Mouse (Mus musculus): ENCODE results near the gene Coro6. TPM values are rescaled to one million over a fixed set of nuclear protein-coding genes. Genes with fewer than 3 reads are reported as not detected.

Coro6 gene
- polyA plus RNA-seq, 1 experiment: 50.6 TPM

GRCm38 (mm10) chr11:77486798-77487197, 24.6 kb downstream of the Coro6 start:
- Histone ChIP-seq H3K4me3 (no peak overlapping the region), H3K36me3 (ENCODE audit: control insufficient read depth, insufficient read depth) (no peaks in the 10 kb centered on the region), H3ac (ENCODE audit: control insufficient read depth, insufficient read length) (no peak overlapping the region), H3K79me2 (ENCODE audit: control insufficient read depth, insufficient read depth) (peaks cover 67% of the 10 kb centered on the region), H3K27me3 (ENCODE audit: control insufficient read depth, insufficient read depth, insufficient read length) (no peaks in the 10 kb centered on the region), H3K4me2 (ENCODE audit: low read depth) (no peak overlapping the region)
- TF ChIP-seq E2F4 (IDR thresholded peaks at IDR 0.05; ENCODE audit: insufficient read depth) (no peak), CEBPB (IDR thresholded peaks at IDR 0.05; ENCODE audit: insufficient read depth, poor library complexity, severe bottlenecking) (no peak), USF1 (IDR thresholded peaks at IDR 0.05; ENCODE audit: low read depth) (no peak), POLR2AphosphoS2 (IDR thresholded peaks at IDR 0.05; ENCODE audit: insufficient read length, low read depth) (no peak), MAX (IDR thresholded peaks at IDR 0.05; ENCODE audit: low read depth) (no peak), POLR2A (IDR thresholded peaks at IDR 0.05; ENCODE audit: insufficient read length, low read depth) (no peak), MYOD1 (IDR thresholded peaks at IDR 0.05; ENCODE audit: control insufficient read depth in 1 of 3, insufficient read length in 2 of 3, low read depth in 2 of 3) (no peak), REST (IDR thresholded peaks at IDR 0.05; ENCODE audit: insufficient read depth, insufficient read length) (no peak), MYOG (IDR thresholded peaks at IDR 0.05; ENCODE audit: control insufficient read depth in 1 of 3, insufficient read depth in 1 of 3, insufficient read length in 2 of 3, low read depth in 2 of 3) (no peak), SRF (IDR thresholded peaks at IDR 0.05; ENCODE audit: control insufficient read depth, insufficient read length, low read depth) (no peak), TCF12 (IDR thresholded peaks at IDR 0.05; ENCODE audit: insufficient read depth, poor library complexity, severe bottlenecking) (no peak), TCF3 (IDR thresholded peaks at IDR 0.05; ENCODE audit: insufficient read length, low read depth) (no peak)

GRCm38 (mm10) chr11:77488771-77489581, 26.8 kb downstream of the Coro6 start:
- Histone ChIP-seq H3K79me2 (ENCODE audit: control insufficient read depth, insufficient read depth) (peaks cover 53% of the 10 kb centered on the region), H3K4me3 (peak overlapping the region; percentile 57), H3ac (ENCODE audit: control insufficient read depth, insufficient read length) (peak overlapping the region; percentile 53), H3K27me3 (ENCODE audit: control insufficient read depth, insufficient read depth, insufficient read length) (no peaks in the 10 kb centered on the region), H3K4me2 (ENCODE audit: low read depth) (peak overlapping the region; percentile 93), H3K36me3 (ENCODE audit: control insufficient read depth, insufficient read depth) (no peaks in the 10 kb centered on the region)
- TF ChIP-seq POLR2A (IDR thresholded peaks at IDR 0.05; ENCODE audit: insufficient read length, low read depth): peak; percentile 20
- no peak for TF ChIP-seq CEBPB (IDR thresholded peaks at IDR 0.05; ENCODE audit: insufficient read depth, poor library complexity, severe bottlenecking)
- peak; percentile 69 for TF ChIP-seq REST (IDR thresholded peaks at IDR 0.05; ENCODE audit: insufficient read depth, insufficient read length)

GRCm38 (mm10) chr11:77489591-77490235, 27.5 kb downstream of the Coro6 start, which contains the start of gene Ankrd13b:
Ankrd13b (minus strand) TSS chr11:77489678.
- Histone ChIP-seq H3ac (ENCODE audit: control insufficient read depth, insufficient read length) (peak within 1 kb of the TSS; percentile 53), H3K79me2 (ENCODE audit: control insufficient read depth, insufficient read depth) (peaks cover 53% of the 10 kb centered on the region), H3K36me3 (ENCODE audit: control insufficient read depth, insufficient read depth) (no peaks in the 10 kb centered on the region), H3K4me2 (ENCODE audit: low read depth) (peak within 1 kb of the TSS; percentile 100), H3K4me3 (peak within 1 kb of the TSS; percentile 57), H3K27me3 (ENCODE audit: control insufficient read depth, insufficient read depth, insufficient read length) (no peaks in the 10 kb centered on the region)
- TF ChIP-seq USF1 (IDR thresholded peaks at IDR 0.05; ENCODE audit: low read depth) (no peak), TCF3 (IDR thresholded peaks at IDR 0.05; ENCODE audit: insufficient read length, low read depth) (no peak), E2F4 (IDR thresholded peaks at IDR 0.05; ENCODE audit: insufficient read depth) (no peak), MAX (IDR thresholded peaks at IDR 0.05; ENCODE audit: low read depth) (no peak), TCF12 (IDR thresholded peaks at IDR 0.05; ENCODE audit: insufficient read depth, poor library complexity, severe bottlenecking) (no peak), POLR2A (IDR thresholded peaks at IDR 0.05; ENCODE audit: insufficient read length, low read depth) (peak; percentile 56), CEBPB (IDR thresholded peaks at IDR 0.05; ENCODE audit: insufficient read depth, poor library complexity, severe bottlenecking) (no peak), POLR2AphosphoS2 (IDR thresholded peaks at IDR 0.05; ENCODE audit: insufficient read length, low read depth) (peak; percentile 65), MYOG (IDR thresholded peaks at IDR 0.05; ENCODE audit: control insufficient read depth in 1 of 3, insufficient read depth in 1 of 3, insufficient read length in 2 of 3, low read depth in 2 of 3) (no peak), REST (IDR thresholded peaks at IDR 0.05; ENCODE audit: insufficient read depth, insufficient read length) (no peak), MYOD1 (IDR thresholded peaks at IDR 0.05; ENCODE audit: control insufficient read depth in 1 of 3, insufficient read length in 2 of 3, low read depth in 2 of 3) (peak in 1 of 3 experiments; percentile 21)

DNA sequence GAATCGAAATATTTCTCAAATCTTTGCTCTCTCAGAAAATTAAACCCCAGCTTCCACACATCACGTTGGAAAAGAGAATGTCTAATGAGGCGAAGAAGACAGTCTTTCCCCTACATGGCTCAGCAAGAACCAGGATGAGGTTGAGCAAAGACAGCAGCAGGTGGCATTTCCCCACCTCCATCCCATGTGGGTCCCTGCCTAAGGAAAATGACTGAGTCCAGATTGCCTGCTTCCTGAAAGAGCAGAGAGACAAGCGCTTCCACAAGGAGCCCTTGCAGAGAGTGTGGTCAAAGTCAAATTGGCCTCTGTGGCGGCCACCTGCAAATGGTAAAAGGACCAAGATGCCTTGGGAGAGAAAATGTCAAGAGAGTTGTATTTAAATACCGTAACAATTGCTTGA, 28.2 kb downstream of the Coro6 start:
- peak in 2 of 3 experiments; percentile 27 to 29 for TF ChIP-seq MYOD1 (IDR thresholded peaks at IDR 0.05; ENCODE audit: control insufficient read depth in 1 of 3, insufficient read length in 2 of 3, low read depth in 2 of 3)
- TF ChIP-seq CEBPB (IDR thresholded peaks at IDR 0.05; ENCODE audit: insufficient read depth, poor library complexity, severe bottlenecking): no peak
- no peak overlapping the region for H3ac ChIP-seq (ENCODE audit: control insufficient read depth, insufficient read length)
- no peaks in the 10 kb centered on the region for H3K36me3 ChIP-seq (ENCODE audit: control insufficient read depth, insufficient read depth)
- no peaks in the 10 kb centered on the region for H3K27me3 ChIP-seq (ENCODE audit: control insufficient read depth, insufficient read depth, insufficient read length)
- H3K79me2 ChIP-seq (ENCODE audit: control insufficient read depth, insufficient read depth): peaks cover 54% of the 10 kb centered on the region
- peak overlapping the region; percentile 57 for H3K4me3 ChIP-seq
- peak overlapping the region; percentile 100 for H3K4me2 ChIP-seq (ENCODE audit: low read depth)

DNA sequence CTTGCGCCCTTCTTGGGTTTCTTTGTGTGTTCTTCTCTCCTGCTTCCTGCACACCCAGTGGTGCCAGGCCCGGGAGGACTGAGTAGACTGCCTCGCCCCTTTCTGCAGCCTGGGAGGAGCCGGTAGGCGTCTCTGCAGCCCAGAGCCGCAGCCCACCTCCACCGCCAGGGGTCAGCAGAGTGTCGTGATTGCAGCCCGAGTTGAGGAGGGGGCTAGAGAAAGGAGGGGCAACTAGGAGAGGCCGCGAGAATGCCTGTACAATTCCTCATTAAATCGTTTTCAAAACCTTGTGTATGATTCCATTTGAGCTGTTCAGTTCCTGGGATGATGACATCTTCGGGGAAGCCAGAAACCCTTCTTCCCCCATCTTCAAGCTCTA, 28.9 kb downstream of the Coro6 start:
- H3K27me3 ChIP-seq (ENCODE audit: control insufficient read depth, insufficient read depth, insufficient read length): no peaks in the 10 kb centered on the region
- peaks cover 54% of the 10 kb centered on the region for H3K79me2 ChIP-seq (ENCODE audit: control insufficient read depth, insufficient read depth)
- peak overlapping the region; percentile 57 for H3K4me3 ChIP-seq
- peak overlapping the region; percentile 100 for H3K4me2 ChIP-seq (ENCODE audit: low read depth)
- no peaks in the 10 kb centered on the region for H3K36me3 ChIP-seq (ENCODE audit: control insufficient read depth, insufficient read depth)
- TF ChIP-seq CEBPB (IDR thresholded peaks at IDR 0.05; ENCODE audit: insufficient read depth, poor library complexity, severe bottlenecking): no peak
- peak in 1 of 3 experiments; percentile 6 for TF ChIP-seq MYOD1 (IDR thresholded peaks at IDR 0.05; ENCODE audit: control insufficient read depth in 1 of 3, insufficient read length in 2 of 3, low read depth in 2 of 3)
- TF ChIP-seq POLR2AphosphoS2 (IDR thresholded peaks at IDR 0.05; ENCODE audit: insufficient read length, low read depth): no peak
- TF ChIP-seq SRF (IDR thresholded peaks at IDR 0.05; ENCODE audit: control insufficient read depth, insufficient read length, low read depth): no peak
- no peak for TF ChIP-seq POLR2A (IDR thresholded peaks at IDR 0.05; ENCODE audit: insufficient read length, low read depth)
- TF ChIP-seq MAX (IDR thresholded peaks at IDR 0.05; ENCODE audit: low read depth): no peak
- TF ChIP-seq MYOG (IDR thresholded peaks at IDR 0.05; ENCODE audit: control insufficient read depth in 1 of 3, insufficient read depth in 1 of 3, insufficient read length in 2 of 3, low read depth in 2 of 3): no peak
- no peak overlapping the region for H3ac ChIP-seq (ENCODE audit: control insufficient read depth, insufficient read length)
